Mouse (Mus musculus): Measurements from ENCODE around the gene Sparcl1.

DNA sequence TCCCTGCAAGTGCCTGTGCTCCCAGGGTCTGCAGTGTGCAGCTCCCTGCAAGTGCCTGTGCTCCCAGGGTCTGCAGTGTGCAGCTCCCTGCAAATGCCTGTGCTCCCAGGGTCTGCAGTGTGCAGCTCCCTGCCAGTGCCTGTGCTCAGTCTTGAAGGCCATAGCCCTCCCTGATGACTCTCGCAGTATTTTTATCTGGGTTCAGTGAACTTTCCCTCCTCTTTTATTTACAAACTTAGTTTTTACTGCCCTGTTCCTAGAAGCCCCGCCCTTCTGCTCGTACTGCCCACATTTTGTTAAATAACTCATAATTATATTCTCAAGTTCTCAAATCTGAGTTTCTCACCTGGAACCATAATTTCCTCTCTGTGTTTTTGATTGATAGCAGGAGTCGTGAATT lies 10.4 kb downstream of the Sparcl1 start:
- TF ChIP-seq MAFK (IDR thresholded peaks at IDR 0.05; ENCODE audit: insufficient read depth, low read depth, low read length) (no peak), ZC3H11A (IDR thresholded peaks at IDR 0.05; ENCODE audit: borderline replicate concordance, low read depth, low read length) (no peak), CHD2 (IDR thresholded peaks at IDR 0.05; ENCODE audit: low read depth, low read length) (no peak), HCFC1 (IDR thresholded peaks at IDR 0.05; ENCODE audit: borderline replicate concordance, insufficient read depth, low read length) (no peak), ZNF384 (IDR thresholded peaks at IDR 0.05; ENCODE audit: low read depth, low read length) (no peak)
